Mouse (Mus musculus) stomach, postnatal 0 days (tissue): Measurements from ENCODE around the gene Cntln. TPM values are rescaled to one million over a fixed set of nuclear protein-coding genes. Genes with fewer than 3 reads are reported as not detected.
A peak's percentile ranks its signal among the peaks of the same experiment; 100 is the strongest.

Source experiments
- ATAC-seq: fragments of 200-750 bp; cut with Nextera tagmentation; 2 replicates; pipeline ENCODE4 v1.8.0; 2017; ENCODE audit not compliant: low FRiP score, low TSS enrichment
- DNase-seq: peaks from one replicate; pipeline ENCODE4 v3.0.0-alpha.2; 2016; ENCODE audit warnings: low spot score
- H3K27ac ChIP-seq: fragments of 300-500 bp; sonication (generic); replicated peaks from 2 replicates; pipeline ENCODE4 v1.5.1; 2014; ENCODE audit warnings: mild to moderate bottlenecking, control low read depth
- H3K27me3 ChIP-seq: fragments of 300-500 bp; sonication (generic); 2 replicates; pipeline ENCODE4 v1.6.1; 2014; ENCODE audit warnings: low read length; ENCODE audit not compliant: control insufficient read depth, insufficient read depth
- H3K36me3 ChIP-seq: fragments of 300-500 bp; sonication (generic); 2 replicates; pipeline ENCODE4 v1.6.1; 2014; ENCODE audit warnings: low read length, mixed read lengths; ENCODE audit not compliant: control insufficient read depth, insufficient read depth
- H3K4me1 ChIP-seq: fragments of 300-500 bp; sonication (generic); replicated peaks from 2 replicates; pipeline ENCODE4 v1.6.1; 2014; ENCODE audit warnings: antibody characterized with exemption; ENCODE audit not compliant: control insufficient read depth, insufficient read depth
- H3K4me2 ChIP-seq: fragments of 300-500 bp; sonication (generic); replicated peaks from 2 replicates; pipeline ENCODE4 v1.6.1; 2014; ENCODE audit warnings: low read depth, mild to moderate bottlenecking, control low read depth, moderate library complexity
- H3K4me3 ChIP-seq: fragments of 300-500 bp; sonication (generic); 2 replicates; pipeline ENCODE4 v1.5.1; 2014; ENCODE audit warnings: low read depth, low read length, control low read depth
- H3K9ac ChIP-seq: fragments of 300-500 bp; sonication (generic); 2 replicates; pipeline ENCODE4 v1.6.1; 2014; ENCODE audit warnings: mild to moderate bottlenecking, low read length, control low read depth, mixed read lengths
- H3K9me3 ChIP-seq: fragments of 300-500 bp; sonication (generic); 2 replicates; pipeline ENCODE4 v1.6.1; 2016; ENCODE audit warnings: low read length; ENCODE audit not compliant: control insufficient read depth
- CTCF ChIP-seq: IDR thresholded peaks from 2 replicates; pipeline ENCODE4 v1.5.1; 2016; ENCODE audit warnings: antibody characterized with exemption, low read depth, mild to moderate bottlenecking, moderate library complexity
- EP300 ChIP-seq: optimal IDR thresholded peaks from 2 replicates; pipeline ENCODE3; 2016; ENCODE audit warnings: antibody characterized with exemption
- WGBS: fragments of 180-500 bp; shearing (Covaris S2); extraction: QIAGEN DNeasy Blood & Tissue Kit; methylation state at CpG from one replicate; pipeline ENCODE4 v1.1.7; 2014; 5-methylcytosine and 5-hydroxymethylcytosine counted together
- polyA plus RNA-seq: library from polyadenylated mRNA; unstranded; fragments of >200 nt; fragmentation: Nextera tagmentation; extraction: Ambion mirVana; gene quantifications from 2 replicates; pipeline ENCODE4 v1.2.1, GENCODE M21; 2015

Cntln gene
- polyA plus RNA-seq, result 5.2 and 5.6 TPM in 2 replicates

DNA sequence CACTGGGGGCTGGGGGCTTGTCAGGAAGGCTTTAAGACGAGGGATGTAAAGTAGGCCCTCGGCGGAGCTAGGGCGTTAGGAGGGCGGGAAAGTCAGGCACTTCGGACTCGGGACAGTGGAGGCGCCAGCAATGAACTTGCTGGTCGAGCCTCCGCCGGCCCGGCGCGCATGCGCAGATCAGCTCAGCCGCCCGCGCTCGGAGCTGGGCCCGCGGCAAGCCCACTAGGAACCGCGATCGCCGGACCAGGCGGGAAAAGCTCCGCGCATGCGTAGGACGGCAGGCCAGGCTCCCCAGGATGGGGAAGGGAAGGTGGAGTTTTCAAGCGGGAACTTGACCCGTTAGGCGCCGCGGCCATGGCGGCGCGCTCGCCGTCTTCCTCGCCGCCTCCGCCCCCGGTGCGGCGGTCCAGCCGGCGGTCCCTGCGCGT is at the start of gene Cntln:
Gene Cntln (plus strand): TSS at position 199 of the 428 bp plus-strand sequence.
- Histone ChIP-seq H3K9ac (peak within 1 kb of the TSS; percentile 89), H3K27me3 (no peaks in the 10 kb centered on the region), H3K36me3 (no peaks in the 10 kb centered on the region), H3K4me2 (peak within 1 kb of the TSS; percentile 81), H3K9me3 (no peaks in the 10 kb centered on the region), H3K4me3 (peak within 1 kb of the TSS; percentile 83), H3K4me1 (no peaks in the 10 kb centered on the region), H3K27ac (peak within 1 kb of the TSS; percentile 95)
- 1% methylated on average over 42 of the region's 50 CpGs for WGBS
- TF ChIP-seq CTCF, result peak; percentile 43; the same call in 1 of the 2 replicates
- no peak for TF ChIP-seq EP300
- peak; percentile 87 for DNase-seq
- peak; percentile 95 for ATAC-seq

DNA sequence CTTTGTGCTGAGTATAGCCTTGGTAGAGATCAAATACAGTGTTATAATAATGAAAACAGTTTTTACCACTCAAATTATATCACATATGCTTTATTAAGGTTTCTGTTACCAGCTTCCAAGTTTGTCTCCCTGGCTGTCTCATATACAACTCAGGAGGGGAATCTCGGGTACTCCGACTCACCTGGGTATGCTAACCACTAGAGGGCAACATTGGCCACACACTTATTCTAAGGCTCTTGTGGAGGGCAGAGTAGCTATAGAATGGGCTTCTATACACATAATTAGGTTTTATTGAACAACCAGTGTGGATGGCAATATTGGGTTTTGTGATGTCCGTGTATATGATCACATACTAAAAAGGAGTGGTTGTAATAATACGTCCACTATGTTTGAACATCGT is 47.1 kb upstream of the Cntln start:
- peak; percentile 20 for DNase-seq
- H3K27ac ChIP-seq, result no peak overlapping the region

DNA sequence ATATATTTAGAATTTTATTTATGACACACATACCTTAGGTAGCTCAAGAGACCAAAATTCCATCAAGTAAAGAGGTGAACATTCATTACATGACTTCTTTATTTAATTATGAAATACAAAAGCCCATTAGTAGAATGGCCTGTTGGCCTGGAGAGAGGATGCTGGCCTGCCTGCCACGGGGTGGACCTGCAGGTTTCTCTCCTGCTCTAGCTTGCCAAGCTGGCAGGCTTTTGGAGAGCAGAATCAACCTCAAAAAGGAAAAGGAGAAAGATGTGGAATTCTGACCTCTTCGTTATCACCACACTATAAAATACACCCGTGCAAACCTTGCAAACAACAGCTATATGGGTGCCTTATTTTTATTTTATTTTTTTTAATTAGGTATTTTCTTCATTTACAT is 45.6 kb upstream of the Cntln start:
- no peak for DNase-seq
- Histone ChIP-seq H3K9ac (no peak overlapping the region), H3K36me3 (no peaks in the 10 kb centered on the region), H3K4me3 (no peak overlapping the region), H3K4me2 (no peak overlapping the region), H3K27ac (no peak overlapping the region), H3K9me3 (no peaks in the 10 kb centered on the region), H3K27me3 (no peaks in the 10 kb centered on the region), H3K4me1 (no peaks in the 10 kb centered on the region)
- 80% methylated on average over 3 of the region's 3 CpGs for WGBS
- no peak for TF ChIP-seq EP300
- no peak for TF ChIP-seq CTCF
- ATAC-seq, result no peak

More for the DNA sequence above, 47.1 kb upstream of the Cntln start:
- WGBS, result 46% methylated on average over 5 of the region's 5 CpGs
- H3K4me3 ChIP-seq, result no peak overlapping the region
- no peaks in the 10 kb centered on the region for H3K27me3 ChIP-seq
- no peaks in the 10 kb centered on the region for H3K4me1 ChIP-seq
- TF ChIP-seq CTCF, result peak; percentile 81
- no peak for TF ChIP-seq EP300
- no peaks in the 10 kb centered on the region for H3K36me3 ChIP-seq
- no peak for ATAC-seq
- H3K4me2 ChIP-seq, result no peak overlapping the region
- no peaks in the 10 kb centered on the region for H3K9me3 ChIP-seq
- H3K9ac ChIP-seq, result no peak overlapping the region

DNA sequence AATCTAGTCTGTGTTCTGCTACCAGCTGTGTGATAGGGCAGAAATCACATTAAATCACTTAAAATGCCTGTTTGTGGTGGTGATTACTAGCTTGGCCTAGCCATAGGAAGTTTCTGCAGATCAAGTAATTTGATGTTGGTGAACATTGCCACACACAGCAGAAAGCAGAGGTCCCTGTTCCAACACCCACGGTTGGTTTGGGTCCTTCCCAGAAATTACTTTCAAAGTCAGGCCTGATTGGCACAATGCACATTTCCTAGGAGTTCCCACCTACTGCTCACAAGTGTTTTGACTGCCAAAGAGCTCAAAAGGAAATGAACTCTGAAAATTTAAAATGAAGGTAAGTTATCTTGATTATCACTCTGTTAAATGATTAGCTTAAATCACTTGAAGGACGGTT is 44.6 kb upstream of the Cntln start:
- Histone ChIP-seq H3K36me3 (no peaks in the 10 kb centered on the region), H3K4me1 (no peaks in the 10 kb centered on the region), H3K27me3 (no peaks in the 10 kb centered on the region), H3K9ac (no peak overlapping the region), H3K4me2 (no peak overlapping the region), H3K9me3 (no peaks in the 10 kb centered on the region), H3K27ac (no peak overlapping the region), H3K4me3 (no peak overlapping the region)
- ATAC-seq (no peak), DNase-seq (no peak)
- TF ChIP-seq CTCF (no peak), EP300 (no peak)
- WGBS, result 73% methylated on average over 2 of the region's 2 CpGs

DNA sequence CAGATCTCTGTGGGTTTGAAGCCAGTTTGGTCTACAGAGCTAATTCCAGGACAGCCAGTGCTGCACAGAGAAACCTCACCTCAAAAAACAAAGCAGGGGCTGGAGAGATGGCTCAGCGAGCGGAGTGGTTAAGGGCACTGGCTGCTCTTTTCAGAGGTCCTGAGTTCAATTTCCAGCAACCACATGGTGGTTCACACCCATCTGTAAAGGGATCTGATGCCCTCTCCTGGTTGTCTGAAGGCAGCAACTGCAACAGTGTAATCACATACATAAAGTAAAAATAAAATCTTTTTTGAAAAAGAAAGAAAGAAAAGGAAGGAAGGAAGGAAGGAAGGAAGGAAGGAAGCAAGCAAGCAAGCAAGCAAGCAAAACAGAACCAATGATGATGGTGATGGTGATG is 26.5 kb upstream of the Cntln start:
- no peak overlapping the region for H3K4me2 ChIP-seq
- 88% methylated on average over 2 of the region's 2 CpGs for WGBS
- H3K27me3 ChIP-seq, result no peaks in the 10 kb centered on the region
- TF ChIP-seq CTCF, result peak; percentile 50
- TF ChIP-seq EP300, result no peak
- H3K27ac ChIP-seq, result no peak overlapping the region
- no peaks in the 10 kb centered on the region for H3K9me3 ChIP-seq
- no peak overlapping the region for H3K9ac ChIP-seq
- H3K4me3 ChIP-seq, result no peak overlapping the region
- ATAC-seq (no peak), DNase-seq (no peak)
- H3K4me1 ChIP-seq, result no peaks in the 10 kb centered on the region
- no peaks in the 10 kb centered on the region for H3K36me3 ChIP-seq

DNA sequence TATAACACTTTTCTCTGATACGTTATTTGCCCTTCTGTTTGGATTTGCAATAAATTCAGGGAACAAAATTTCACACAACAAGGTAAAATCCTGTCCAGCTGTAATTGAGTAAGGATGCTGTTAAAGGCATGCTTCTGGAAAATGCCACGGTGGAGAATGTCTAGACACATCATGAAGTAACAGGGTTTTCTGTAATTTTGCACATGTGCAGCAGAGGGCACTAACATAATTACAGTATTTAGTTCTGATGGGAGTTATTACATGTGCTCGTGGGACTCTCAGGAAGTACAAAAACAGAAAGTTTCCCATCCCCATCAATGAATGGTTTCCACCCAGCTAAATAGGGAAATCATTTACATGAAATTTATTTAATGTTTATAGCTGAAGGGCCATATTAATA is 7.8 kb upstream of the Cntln start:
- ATAC-seq (no peak), DNase-seq (peak; percentile 18)
- Histone ChIP-seq H3K9ac (no peak overlapping the region), H3K4me3 (no peak overlapping the region), H3K27me3 (no peaks in the 10 kb centered on the region), H3K27ac (no peak overlapping the region), H3K9me3 (no peaks in the 10 kb centered on the region), H3K36me3 (no peaks in the 10 kb centered on the region), H3K4me1 (no peaks in the 10 kb centered on the region), H3K4me2 (no peak overlapping the region)
- TF ChIP-seq CTCF (peak; percentile 74), EP300 (no peak)
- 8% methylated on average over 3 of the region's 3 CpGs for WGBS
